Mouse (Mus musculus) telencephalon, adult 2 months (tissue): ENCODE measurements around the gene Tcte3.
"Not testable (repeated sequence)": the region's sequence is repeated elsewhere in the genome, so short reads cannot be mapped to it uniquely, and the experiment has no call there.

ENCODE experiments used
- DNase-seq: peaks from one replicate; pipeline ENCODE4 v3.0.0-alpha.2; 2011; ENCODE audit warnings: low read depth, low spot score

Tcte3 gene

DNA sequence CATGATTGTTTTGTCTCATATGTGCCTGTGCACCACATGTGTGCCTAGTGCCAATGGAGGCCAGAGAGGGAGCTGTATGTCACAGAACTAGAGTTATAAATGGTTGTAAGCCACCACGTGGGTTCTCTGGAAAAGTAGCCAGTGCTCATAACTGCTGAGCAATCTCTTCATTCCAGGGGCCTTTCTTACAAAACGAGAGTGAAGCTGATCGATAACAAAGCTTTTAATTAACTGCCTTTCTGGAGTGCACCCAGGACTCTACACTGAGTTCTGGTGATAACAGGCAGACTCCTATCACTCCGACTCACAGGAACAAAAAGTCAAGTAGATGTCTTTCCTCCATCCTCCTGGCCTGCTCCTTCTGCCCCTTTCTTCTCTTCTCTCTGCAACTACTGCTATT, 9.9 kb downstream of the Tcte3 start:
- not testable (repeated sequence) for DNase-seq

DNA sequence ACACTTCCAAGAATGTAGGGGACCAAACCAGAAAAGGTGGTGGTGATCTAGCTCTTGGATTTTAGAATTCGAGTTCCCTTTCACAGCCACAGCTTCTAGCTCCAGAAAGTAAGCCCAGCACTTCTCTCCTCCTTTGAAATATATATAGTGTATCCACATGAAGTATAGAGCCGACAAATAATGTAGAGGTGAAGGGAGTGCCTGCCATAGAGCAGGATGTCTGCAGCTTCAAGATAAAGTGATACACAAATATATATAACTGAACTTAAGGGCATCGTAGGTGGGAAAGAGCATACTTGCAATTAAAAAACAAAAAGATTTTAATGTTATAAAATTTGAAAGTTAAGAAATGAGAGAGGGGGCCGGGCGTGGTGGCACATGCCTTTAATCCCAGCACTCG, 15.8 kb downstream of the Tcte3 start:
- not testable (repeated sequence) for DNase-seq

DNA sequence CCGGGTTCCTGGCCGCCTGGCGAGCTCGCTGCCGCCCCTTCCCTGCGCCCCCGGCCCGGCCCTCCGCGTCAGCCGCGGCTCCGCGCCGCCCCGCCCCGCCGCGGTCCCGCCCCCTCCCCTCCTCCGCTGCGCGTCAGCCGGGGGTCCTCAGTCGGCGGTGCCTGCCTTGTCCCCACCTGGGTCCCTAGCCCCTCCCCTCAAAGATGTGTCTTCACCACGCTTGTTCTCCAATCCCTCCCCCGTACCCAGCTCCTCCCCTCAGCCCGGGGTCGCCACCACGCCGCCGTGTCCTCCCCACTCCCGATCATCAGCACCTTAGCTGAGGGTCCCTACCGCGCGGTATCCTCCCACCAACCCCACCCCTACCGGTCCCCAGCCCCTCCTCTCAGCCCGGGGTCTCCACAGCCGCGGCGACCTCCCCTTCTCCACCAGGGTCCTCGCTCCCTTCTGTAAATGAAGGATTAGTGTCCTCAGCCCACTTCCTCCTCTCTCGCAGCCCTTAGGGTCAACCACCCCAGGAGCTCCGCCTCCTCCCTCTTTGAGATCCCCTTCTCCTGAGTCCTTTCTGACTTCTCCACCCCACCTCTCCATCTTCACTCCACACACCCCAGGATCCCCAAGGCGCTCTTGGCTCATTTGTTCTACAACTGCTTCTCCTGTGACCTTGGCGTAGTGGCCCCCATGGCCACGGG, 16.6 kb downstream of the Tcte3 start:
- DNase-seq, result not testable (repeated sequence)

DNA sequence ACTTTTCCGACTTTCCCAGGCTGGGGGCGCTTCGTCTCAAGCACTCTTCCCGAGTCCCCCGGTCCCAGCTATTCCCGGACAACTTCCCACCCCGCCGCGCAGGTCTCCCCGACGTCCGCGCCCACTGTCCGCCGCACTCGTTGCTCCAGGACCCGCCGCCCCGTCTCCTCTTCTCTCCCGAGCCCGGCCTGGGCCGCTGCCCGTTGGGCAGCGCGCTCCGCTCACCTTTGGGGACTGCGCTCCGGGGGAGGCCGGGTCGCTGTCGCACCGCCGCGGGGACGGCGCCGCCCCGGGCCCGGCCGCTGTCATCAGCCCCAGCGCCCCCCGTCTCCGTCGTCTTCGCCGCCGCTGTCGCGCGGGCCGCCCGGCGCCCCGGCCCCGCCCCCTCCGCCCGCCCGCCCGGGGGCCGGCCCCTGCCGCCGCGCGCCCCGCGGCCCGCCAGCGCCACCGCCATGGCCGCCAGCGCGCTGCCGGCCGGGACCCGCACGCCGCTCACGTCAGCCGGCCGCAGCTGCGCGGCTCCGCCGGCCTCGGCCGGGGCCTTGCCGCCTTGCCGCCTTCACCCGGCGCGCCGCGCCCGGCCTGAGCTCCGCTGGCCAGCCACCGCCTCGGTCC, 17.3 kb downstream of the Tcte3 start:
- not testable (repeated sequence) for DNase-seq

DNA sequence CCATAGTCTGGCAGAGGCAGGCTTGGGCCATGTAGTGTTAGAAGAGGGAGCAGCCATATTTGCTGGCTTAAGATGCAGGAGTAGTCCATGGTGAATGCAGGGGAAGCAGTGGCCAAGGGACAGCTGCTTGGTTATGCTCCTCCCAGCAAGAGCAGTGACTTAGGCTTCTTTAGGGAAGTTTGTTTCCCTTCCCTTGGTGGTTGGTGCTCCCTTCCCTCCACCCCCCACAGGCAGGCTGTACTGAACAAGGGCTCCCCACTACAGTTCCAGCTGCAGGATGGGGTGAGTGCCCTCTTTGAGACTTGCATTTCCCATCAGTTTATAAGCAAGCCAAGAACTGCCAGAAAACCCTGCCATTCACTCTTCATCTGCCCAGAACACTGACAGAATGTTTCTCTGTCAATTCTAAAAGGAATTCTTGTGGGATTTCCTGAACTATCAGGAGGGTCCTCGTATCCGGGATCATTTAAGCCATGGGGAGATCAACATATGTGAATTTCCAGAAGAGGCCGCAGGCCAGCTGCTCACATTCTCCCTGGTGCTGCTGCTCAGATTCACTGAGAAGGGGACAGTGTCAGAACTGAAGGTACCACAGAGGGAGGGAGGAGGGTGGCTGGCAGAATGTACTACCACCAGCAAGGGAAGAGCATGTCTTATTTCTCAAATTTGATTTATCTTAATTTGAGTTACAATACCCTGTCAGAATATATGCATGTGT, 19.6 kb downstream of the Tcte3 start:
- not testable (repeated sequence) for DNase-seq

DNA sequence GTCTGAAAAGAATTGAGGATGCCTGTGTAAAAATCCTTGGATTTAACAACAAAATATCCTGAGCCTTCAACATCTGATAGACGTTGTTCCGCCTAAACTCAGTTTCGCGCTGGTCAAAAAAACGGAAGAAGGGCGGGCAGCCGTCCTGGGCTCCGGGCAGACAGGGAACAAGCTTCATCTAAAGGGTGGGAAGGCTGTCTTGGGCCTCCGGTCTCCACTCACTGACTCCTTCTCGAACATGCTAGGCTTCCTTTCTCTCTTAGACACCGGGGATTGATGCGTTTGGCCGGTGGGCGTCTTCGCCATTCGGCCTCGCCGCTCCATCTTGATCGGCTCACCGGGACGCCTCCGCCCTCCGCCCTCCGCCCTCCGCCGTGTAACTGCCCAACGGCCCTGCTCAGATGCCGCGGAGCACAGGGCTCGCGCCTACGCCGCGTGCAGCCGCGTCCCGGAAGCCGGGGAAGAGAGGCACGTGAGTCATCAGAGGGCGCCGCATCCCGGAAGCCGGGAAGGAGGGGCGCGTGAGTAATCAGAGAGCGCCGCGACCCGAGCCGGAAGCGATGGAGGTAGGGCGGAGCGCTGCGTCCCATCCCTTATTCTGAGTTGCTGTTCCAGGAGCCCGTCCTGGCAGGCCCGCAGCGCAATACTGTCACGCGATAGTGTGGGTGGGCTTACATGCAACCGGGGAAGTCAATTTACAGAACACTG, 31.4 kb downstream of the Tcte3 start, which contains the start of gene Gm3435:
Gm3435 (plus strand) TSS at position 471 of the 708 bp plus-strand sequence.
- not testable (repeated sequence) for DNase-seq

DNA sequence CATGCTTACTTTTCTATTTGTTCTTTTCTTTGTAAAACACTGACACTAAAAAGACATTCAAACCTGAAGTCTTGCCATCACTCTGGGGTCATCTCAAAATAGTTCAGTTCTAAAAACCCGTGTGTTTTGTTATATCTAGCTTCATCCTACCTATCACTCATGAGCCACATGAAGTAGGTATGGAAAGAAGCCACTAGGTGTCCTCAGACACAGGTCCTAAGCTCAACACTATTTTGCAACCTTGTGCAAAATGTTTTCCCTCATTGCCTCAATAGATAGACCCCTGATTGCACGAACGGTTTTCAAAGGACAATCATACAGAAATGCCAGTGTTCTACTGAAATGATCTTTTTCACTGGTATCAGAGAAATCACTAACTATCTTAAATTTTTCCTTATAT, 32.2 kb downstream of the Tcte3 start:
- not testable (repeated sequence) for DNase-seq

DNA sequence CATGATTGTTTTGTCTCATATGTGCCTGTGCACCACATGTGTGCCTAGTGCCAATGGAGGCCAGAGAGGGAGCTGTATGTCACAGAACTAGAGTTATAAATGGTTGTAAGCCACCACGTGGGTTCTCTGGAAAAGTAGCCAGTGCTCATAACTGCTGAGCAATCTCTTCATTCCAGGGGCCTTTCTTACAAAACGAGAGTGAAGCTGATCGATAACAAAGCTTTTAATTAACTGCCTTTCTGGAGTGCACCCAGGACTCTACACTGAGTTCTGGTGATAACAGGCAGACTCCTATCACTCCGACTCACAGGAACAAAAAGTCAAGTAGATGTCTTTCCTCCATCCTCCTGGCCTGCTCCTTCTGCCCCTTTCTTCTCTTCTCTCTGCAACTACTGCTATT, 41.2 kb downstream of the Tcte3 start:
- DNase-seq, result not testable (repeated sequence)

DNA sequence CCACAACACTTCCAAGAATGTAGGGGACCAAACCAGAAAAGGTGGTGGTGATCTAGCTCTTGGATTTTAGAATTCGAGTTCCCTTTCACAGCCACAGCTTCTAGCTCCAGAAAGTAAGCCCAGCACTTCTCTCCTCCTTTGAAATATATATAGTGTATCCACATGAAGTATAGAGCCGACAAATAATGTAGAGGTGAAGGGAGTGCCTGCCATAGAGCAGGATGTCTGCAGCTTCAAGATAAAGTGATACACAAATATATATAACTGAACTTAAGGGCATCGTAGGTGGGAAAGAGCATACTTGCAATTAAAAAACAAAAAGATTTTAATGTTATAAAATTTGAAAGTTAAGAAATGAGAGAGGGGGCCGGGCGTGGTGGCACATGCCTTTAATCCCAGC, 47.1 kb downstream of the Tcte3 start:
- not testable (repeated sequence) for DNase-seq

DNA sequence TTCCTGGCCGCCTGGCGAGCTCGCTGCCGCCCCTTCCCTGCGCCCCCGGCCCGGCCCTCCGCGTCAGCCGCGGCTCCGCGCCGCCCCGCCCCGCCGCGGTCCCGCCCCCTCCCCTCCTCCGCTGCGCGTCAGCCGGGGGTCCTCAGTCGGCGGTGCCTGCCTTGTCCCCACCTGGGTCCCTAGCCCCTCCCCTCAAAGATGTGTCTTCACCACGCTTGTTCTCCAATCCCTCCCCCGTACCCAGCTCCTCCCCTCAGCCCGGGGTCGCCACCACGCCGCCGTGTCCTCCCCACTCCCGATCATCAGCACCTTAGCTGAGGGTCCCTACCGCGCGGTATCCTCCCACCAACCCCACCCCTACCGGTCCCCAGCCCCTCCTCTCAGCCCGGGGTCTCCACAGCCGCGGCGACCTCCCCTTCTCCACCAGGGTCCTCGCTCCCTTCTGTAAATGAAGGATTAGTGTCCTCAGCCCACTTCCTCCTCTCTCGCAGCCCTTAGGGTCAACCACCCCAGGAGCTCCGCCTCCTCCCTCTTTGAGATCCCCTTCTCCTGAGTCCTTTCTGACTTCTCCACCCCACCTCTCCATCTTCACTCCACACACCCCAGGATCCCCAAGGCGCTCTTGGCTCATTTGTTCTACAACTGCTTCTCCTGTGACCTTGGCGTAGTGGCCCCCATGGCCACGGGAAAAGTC, 48.0 kb downstream of the Tcte3 start:
- DNase-seq, result not testable (repeated sequence)

DNA sequence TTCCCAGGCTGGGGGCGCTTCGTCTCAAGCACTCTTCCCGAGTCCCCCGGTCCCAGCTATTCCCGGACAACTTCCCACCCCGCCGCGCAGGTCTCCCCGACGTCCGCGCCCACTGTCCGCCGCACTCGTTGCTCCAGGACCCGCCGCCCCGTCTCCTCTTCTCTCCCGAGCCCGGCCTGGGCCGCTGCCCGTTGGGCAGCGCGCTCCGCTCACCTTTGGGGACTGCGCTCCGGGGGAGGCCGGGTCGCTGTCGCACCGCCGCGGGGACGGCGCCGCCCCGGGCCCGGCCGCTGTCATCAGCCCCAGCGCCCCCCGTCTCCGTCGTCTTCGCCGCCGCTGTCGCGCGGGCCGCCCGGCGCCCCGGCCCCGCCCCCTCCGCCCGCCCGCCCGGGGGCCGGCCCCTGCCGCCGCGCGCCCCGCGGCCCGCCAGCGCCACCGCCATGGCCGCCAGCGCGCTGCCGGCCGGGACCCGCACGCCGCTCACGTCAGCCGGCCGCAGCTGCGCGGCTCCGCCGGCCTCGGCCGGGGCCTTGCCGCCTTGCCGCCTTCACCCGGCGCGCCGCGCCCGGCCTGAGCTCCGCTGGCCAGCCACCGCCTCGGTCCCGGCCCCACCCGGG, 48.7 kb downstream of the Tcte3 start:
- not testable (repeated sequence) for DNase-seq

DNA sequence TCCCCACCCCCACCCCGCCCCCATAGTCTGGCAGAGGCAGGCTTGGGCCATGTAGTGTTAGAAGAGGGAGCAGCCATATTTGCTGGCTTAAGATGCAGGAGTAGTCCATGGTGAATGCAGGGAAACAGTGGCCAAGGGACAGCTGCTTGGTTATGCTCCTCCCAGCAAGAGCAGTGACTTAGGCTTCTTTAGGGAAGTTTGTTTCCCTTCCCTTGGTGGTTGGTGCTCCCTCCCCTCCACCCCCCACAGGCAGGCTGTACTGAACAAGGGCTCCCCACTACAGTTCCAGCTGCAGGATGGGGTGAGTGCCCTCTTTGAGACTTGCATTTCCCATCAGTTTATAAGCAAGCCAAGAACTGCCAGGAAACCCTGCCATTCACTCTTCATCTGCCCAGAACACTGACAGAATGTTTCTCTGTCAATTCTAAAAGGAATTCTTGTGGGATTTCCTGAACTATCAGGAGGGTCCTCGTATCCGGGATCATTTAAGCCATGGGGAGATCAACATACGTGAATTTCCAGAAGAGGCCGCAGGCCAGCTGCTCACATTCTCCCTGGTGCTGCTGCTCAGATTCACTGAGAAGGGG, 51.1 kb downstream of the Tcte3 start:
- DNase-seq, result not testable (repeated sequence)

DNA sequence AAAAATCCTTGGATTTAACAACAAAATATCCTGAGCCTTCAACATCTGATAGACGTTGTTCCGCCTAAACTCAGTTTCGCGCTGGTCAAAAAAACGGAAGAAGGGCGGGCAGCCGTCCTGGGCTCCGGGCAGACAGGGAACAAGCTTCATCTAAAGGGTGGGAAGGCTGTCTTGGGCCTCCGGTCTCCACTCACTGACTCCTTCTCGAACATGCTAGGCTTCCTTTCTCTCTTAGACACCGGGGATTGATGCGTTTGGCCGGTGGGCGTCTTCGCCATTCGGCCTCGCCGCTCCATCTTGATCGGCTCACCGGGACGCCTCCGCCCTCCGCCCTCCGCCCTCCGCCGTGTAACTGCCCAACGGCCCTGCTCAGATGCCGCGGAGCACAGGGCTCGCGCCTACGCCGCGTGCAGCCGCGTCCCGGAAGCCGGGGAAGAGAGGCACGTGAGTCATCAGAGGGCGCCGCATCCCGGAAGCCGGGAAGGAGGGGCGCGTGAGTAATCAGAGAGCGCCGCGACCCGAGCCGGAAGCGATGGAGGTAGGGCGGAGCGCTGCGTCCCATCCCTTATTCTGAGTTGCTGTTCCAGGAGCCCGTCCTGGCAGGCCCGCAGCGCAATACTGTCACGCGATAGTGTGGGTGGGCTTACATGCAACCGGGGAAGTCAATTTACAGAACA, 62.8 kb downstream of the Tcte3 start, which contains the start of the genes 9030025P20Rik and Gm3417:
9030025P20Rik (plus strand) TSS at position 107 of the 677 bp plus-strand sequence.
Gm3417 (minus strand) TSS at position 429 of the 677 bp plus-strand sequence.
- DNase-seq, result not testable (repeated sequence)

DNA sequence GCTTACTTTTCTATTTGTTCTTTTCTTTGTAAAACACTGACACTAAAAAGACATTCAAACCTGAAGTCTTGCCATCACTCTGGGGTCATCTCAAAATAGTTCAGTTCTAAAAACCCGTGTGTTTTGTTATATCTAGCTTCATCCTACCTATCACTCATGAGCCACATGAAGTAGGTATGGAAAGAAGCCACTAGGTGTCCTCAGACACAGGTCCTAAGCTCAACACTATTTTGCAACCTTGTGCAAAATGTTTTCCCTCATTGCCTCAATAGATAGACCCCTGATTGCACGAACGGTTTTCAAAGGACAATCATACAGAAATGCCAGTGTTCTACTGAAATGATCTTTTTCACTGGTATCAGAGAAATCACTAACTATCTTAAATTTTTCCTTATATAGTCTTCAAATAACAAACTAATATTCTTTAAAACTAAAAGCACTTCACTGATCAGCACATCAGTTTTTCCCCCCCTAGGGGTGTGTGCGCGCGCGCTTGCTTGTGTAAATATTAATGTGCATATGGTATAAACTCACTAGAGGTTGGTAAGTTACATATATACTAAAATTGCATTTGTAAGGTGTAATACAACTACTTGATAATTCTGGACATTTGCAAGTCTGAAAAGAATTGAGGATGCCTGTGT, 63.4 kb downstream of the Tcte3 start:
- not testable (repeated sequence) for DNase-seq
